Comparison of ENCODE assay signal across 24 mouse cellular contexts in the genomic region with DNA sequence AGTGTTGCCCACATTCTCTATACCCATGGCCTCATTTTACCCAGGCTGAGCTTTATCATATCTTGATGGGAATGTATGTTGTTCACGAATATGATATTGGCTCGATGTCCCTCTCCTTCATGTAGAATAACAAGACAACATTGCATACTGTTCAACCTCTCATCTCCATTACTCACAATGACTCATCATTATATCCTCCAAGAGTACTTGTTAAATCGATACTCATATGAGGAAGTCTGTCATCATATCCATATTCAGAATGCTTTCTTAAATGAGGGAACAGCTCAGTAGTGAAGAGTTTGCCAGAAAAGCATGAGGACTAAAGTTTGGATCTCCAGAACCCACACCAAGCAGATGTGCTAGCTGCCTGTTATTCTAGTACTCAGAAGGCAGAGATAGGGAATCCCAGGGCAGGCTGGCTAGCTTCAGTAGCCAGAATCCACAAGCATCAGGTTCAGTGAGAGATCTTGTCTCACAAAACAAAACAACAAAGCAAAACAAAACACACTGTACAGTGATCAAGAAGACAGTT.
A peak's percentile ranks its signal among the peaks of the same experiment; 100 is the strongest.
DNase-seq lines count a peak whose midpoint lies in the region; ATAC-seq lines count a peak whose summit lies in the region.
"Had no signal": no experiment of that assay in that cellular context is flagged by ENCODE, and none has a peak within 500 bp of the region (broad histone marks: within the 10 kb centered on the region; RNA-seq: fewer than 3 reads in every experiment).

No protein-coding gene starts in this region.

- H3K4me2 ChIP-seq in forebrain, embryonic 12.5 days, result no peak overlapping the region
- H3K4me2 ChIP-seq: embryonic facial prominence, embryonic 15.5 days; hindbrain, embryonic 15.5 days; intestine, embryonic 15.5 days; limb, embryonic 12.5 days; liver, embryonic 11.5 days had no signal

- DNase-seq in frontal cortex, postnatal 36 days (ENCODE audit: low spot score in 2 of 2), result no peak
- DNase-seq in 3T3-L1 (ENCODE audit: low read depth, low spot score), result peak; percentile 10
- no peak for DNase-seq in B cell, adult 2 months
- no peak for DNase-seq in adrenal gland, postnatal 36 days
- DNase-seq: adrenal gland, adult 2 months; heart, postnatal 4 days; kidney, postnatal 25 days; liver, postnatal 0 days; thymus, adult 2 months; thymus, postnatal 4 days had no signal

- peak overlapping the region; percentile 82 for H3K27ac ChIP-seq in forebrain, embryonic 12.5 days
- H3K27ac ChIP-seq: embryonic facial prominence, embryonic 15.5 days; heart, embryonic 10.5 days; intestine, embryonic 15.5 days; limb, embryonic 12.5 days; macrophage had no signal

- H3K9ac ChIP-seq in forebrain, embryonic 12.5 days, result no peak overlapping the region
- H3K9ac ChIP-seq: embryonic facial prominence, embryonic 15.5 days; hindbrain, embryonic 15.5 days; intestine, embryonic 15.5 days; limb, embryonic 12.5 days; liver, postnatal 0 days had no signal

- H3K4me3 ChIP-seq in forebrain, embryonic 12.5 days (replicated peaks), result no peak overlapping the region
- H3K4me3 ChIP-seq: embryonic facial prominence, embryonic 15.5 days; heart, embryonic 10.5 days; hindbrain, embryonic 15.5 days; intestine, embryonic 15.5 days; limb, embryonic 12.5 days had no signal

- ATAC-seq in frontal cortex, adult (ENCODE audit: low TSS enrichment), result peak; percentile 55
- no peak for ATAC-seq in forebrain, embryonic 12.5 days (ENCODE audit: low FRiP score)
- ATAC-seq in granulocyte monocyte progenitor cell, adult 5-6 weeks (replicated peaks; ENCODE audit: poor library complexity, severe bottlenecking), result peak; percentile 74
- ATAC-seq: intestine, embryonic 15.5 days; liver, postnatal 0 days; lung, postnatal 0 days; Patski had no signal

- no peaks in the 10 kb centered on the region for H3K36me3 ChIP-seq in forebrain, embryonic 12.5 days (replicated peaks)
- H3K36me3 ChIP-seq: embryonic facial prominence, embryonic 15.5 days; G1E; heart, embryonic 10.5 days; hindbrain, embryonic 15.5 days; intestine, embryonic 15.5 days; limb, embryonic 12.5 days had no signal

- no peaks in the 10 kb centered on the region for H3K27me3 ChIP-seq in forebrain, embryonic 12.5 days
- H3K27me3 ChIP-seq: CH12.LX; embryonic facial prominence, embryonic 15.5 days; hindbrain, embryonic 15.5 days; intestine, embryonic 15.5 days; limb, embryonic 12.5 days had no signal

- peaks cover 44% of the 10 kb centered on the region for H3K4me1 ChIP-seq in forebrain, embryonic 12.5 days
- H3K4me1 ChIP-seq: embryonic facial prominence, embryonic 15.5 days; intestine, embryonic 15.5 days; limb, embryonic 12.5 days had no signal

- 93% methylated on average over 3 of the region's 3 CpGs for WGBS in forebrain, embryonic 12.5 days

- no peaks in the 10 kb centered on the region for H3K9me3 ChIP-seq in forebrain, embryonic 12.5 days
- H3K9me3 ChIP-seq: embryonic facial prominence, embryonic 15.5 days; G1E; heart, embryonic 10.5 days; hindbrain, embryonic 15.5 days; intestine, embryonic 15.5 days; limb, embryonic 12.5 days had no signal
